Mouse (Mus musculus) kidney, postnatal 36 days (tissue): ENCODE results near the gene Il6ra.

Experiments used
- DNase-seq, 2 experiments: peaks; one replicate each; pipeline ENCODE4 v3.0.0; 2021 to 2022; ENCODE audit warnings: mixed read lengths in 2 of 2

Gene Il6ra

DNA sequence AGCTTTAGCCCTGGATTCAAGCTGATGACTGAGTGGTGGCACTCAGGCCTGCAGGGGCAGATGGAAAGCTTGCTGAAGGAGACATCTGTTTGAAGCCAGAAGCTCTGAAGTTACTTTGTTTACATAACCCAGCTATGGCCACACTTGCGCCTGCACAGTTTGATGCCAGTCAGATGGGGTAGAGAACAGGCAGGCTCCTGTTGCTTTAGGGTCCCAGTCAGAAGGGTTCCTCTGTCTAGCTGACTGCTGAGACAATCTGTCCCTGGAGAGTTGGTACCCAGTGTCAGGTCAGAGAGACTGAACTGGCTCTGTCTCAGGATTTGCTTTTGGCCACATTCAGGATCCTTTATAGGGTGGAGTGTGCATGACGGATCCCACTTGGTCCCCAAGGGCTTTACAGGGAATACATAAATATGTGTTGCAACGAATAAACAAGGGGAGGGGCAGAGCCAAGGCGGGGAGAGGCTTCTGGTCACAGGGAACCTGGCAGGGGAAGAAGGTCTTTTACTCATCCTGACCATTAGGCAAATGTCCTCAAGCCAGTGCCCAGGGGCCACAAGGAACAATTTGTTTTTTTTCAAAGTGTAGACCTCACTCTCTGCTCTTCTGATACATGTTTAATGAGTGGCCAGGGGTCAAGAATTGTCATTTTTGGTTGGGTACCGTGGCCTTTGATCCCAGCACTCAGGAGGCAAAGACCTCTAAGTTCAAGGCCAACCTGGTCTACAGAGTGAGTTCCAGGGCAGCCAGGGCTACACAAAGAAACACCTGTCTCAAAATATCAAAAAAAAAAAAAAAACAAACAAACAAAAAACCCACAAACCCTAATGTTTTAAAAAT is 3.1 kb downstream of the Il6ra start:
- DNase-seq = no peak

DNA sequence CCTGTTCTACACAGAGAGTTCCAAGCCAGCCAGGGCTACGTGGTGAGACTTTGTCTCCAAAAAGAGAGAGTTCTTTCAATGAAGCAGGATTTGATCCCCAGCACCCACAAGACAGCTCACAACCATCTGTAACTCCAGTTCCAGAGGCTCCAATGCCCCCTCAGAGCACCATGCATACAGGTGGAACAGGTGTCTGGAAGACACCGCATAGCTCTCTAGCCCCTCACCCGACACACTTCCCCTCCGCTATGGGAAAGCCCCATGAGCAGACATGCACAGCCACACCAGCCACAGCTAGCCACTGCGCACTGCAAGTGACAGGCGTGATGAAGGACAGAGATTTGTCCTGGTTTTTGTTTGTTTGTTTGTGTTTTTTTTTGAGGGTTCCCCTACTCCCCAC is 4.2 kb downstream of the Il6ra start:
- no peak for DNase-seq

DNA sequence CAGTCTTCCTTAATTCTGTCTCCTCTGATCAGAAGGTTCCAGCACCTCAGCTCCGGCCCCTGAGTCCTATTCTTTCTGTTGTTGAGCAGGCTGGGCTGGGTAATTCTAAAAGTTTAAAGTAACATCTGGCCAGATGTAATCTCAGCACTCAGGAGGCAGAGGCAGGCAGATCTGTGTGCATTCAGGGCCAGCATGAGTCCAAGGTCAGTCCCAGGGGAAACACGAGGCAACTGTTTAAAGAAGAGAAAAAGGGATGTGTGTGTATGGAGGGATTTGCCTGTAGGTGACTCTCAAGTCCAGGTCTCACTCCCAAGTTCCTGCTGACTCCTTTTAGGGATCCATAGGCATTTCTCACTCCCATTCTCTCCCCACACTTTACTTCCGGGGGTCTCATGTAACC is 5.2 kb downstream of the Il6ra start:
- DNase-seq = no peak

DNA sequence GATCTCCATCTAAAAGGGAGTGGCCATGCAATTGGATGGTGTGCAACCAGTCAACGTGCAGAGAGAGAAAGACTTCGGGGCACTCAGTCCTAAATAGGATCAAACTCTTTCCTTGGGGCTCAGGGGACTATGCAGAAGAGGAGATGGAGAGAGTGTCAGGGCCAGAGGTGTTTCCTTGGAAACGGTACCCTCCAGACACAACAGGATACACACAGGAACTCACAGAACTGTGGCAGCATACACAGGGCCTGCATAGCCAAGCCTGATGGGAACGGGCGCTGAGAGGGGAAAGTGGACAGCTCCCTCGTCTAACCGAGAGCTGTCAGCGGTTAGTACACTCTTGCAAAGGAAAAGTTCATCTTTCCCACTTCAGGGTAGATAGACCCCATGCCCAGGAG is 13.5 kb downstream of the Il6ra start:
- no peak for DNase-seq

DNA sequence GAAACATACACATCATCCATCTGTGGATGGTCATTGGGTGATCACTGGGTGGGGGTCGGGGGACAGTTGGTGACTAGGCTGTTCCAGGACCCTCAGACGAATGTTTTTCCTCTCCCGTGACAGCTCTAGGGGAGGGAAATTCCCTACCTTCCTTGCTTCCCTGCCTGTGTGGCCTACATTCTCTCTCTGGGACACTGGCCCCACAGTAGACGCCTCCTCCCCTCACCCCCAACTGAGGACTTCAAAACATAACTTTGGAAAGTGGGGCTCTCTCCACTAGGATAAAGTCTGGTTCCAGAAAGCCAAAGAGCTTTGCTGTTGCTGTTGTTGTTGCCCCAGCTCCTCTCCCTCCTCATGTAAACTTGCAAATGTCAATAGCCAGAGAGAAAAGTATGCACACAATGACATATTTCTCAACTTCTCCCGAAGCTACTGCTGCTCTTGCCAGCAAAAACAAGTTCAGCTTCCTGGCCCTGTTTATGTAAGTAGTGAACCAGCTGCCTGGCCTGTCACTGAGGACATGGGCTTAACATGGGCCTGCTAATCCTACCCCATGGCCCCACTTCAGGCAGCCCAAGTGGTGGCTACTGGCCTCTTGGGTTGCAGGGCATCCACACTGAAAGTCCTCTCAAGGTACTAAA is 14.0 kb downstream of the Il6ra start:
- DNase-seq = peak; percentile 24 to 56

DNA sequence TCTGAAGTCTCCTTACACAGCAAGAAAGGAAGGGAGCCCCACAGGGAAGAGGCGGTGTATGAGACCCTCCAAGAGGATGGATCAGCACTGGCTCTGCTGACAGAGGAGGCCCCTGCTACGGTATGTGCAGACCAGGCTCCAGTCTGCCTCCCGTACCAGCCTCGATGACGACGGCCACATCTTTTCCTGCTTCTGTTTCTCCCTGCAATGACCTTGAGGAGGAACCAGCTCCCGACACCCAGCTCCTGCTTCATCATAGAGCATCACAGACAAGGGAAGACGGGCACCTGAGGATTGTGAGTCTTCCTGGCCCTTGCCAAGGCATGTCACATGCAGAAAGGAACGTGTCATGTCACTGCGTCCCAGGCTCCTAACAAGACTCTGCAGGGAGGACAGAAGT is 15.0 kb downstream of the Il6ra start:
- no peak for DNase-seq

DNA sequence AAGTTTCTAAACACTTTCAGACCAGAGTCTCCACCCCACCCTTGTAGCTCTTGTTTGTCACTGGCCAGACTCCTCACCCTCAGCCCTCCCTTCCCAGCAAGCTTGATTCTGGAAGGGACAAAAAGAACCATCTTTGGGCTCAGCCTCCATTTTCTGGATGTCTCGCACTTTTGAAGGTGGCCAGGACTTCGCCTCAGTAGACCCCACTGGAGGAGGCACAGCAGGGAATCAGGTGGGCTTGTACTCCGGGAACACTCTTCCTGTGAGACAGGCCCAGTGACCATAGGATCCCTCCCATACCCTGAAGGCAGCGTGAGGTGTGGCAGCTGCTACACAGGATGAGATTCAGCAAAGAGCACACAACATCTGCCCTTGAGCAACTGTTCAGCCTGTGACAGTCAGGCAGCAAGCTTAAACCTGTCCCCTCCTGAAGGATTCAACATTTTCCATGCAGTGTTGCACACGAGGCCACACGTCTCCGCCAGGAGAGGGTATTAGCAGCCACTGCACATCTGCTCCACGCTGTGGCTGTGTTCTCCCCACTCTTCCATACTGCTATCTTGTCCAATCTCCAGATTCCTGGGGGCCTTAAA is 15.7 kb downstream of the Il6ra start:
- no peak for DNase-seq

DNA sequence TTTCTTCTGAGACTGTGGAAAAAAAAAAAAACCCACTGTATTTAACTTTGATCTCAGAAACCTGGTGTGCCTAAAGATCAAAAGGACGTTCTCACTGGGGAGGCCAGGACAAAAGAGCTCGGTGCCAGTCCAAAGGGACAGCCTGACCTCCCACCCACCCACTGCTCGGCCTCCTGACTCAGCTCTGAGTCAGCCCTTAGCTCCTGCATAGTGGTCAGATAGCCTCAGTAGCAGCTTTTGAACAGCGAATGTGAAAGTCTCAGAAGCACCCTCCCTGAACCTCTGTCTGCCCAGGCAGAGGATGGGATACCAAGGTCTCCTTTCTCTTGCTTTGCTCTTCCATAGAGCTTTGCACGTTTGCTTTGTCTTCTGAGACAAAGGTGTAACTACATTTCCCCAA is 16.4 kb downstream of the Il6ra start:
- no peak for DNase-seq

DNA sequence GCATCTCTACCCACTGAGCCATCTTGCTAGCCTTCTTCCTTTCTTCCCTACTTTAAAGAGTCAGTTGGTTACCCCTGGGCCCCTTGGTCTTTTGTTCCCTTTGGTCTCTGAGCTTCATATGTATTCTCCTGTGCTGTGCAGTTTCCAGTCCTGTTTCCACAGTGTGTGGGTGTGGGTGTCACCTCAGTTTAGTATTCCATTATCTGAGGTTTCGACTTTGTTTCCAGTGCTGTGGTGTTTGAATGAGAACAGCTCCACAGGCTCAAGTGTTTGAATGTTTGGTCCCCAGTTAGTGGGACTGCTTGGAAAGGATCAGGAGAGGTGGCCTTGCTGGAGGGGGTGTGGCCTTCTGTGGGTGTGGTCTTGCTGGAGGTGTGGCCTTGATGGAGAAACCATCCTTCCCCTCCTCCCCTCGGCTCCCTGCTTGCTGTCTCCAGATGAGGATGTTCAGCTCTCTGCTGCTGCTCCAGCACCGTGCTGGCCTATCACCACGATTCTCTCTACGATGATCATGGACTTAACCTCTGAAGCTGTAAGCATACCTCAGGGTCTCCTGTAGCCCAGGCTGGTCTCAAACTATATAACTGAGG is 20.4 kb downstream of the Il6ra start:
- DNase-seq = no peak

DNA sequence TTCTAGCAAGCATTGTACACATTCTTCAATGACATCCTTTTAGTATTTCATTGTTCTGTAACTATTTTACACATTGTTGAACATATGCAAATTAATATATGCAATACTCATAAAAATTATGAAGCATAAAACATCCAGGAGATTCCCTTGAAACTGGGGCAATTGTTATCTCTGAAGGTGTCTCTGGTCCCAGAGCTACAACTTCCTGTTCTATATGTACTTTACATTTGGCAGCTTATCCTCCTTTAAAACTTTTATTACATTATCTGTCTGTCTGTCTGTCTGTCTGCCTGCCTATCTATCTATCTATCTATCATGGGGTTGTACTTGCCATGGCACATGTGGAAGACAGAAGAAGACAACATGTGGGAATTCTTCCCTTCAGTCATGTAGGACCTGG is 21.3 kb downstream of the Il6ra start:
- DNase-seq = no peak

DNA sequence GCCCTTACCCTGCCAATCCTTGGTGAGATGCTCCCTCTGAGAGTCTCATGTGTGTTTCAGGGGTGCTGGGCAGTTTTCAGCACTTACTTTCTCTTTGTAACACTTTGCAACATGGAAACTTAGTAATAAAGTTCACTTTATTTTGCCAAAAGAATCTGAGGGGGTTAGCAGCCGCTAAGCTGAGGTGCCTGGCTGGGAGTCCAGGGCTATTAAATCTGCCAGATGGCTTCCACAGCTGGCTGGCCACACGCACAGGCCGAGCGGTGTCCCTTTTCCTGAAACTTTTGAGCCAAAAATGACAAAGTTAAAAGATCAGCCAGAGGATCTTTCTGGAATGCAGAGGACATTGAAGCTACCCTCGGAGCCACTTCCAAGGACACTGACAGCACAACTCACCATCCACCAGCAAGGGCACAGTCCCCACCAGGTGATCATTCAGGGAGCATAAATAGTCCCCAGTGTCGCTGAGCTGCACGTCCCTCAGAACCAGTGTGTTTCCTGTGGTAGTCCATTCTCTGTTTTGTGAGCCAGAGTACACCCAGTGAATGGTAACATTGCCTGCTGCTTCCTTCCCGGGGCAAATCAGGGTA is 23.1 kb downstream of the Il6ra start:
- DNase-seq = no peak

DNA sequence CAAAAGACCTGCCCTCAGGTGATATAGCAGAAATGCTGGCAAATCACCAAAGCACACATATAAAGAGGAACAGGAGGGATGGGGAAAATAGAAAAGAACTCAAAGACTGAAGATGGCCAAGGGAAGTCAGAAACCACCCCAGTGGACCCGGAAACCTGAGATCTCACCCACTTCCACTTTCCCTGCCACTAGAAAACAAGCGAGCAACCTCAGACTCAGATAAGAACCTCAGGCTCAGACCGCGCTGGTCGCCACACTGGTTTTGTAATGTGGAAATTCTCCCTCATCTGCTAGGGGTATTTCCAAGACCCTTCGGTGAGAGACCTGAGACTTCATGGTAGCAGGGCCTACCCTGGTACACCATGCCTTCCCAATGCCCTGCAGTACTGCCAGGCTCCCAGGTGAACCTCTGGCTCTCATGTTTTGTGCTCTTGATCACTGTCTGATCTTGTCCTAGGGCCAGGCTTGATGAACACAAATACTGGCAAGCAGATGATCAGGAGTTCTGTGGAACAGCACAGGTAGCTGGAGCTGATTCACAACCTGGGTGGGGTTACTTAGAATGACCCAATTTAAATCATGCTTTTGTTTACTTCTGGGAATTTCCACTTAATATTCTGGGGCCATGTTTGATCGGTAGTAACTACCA is 25.3 kb downstream of the Il6ra start:
- DNase-seq = no peak

DNA sequence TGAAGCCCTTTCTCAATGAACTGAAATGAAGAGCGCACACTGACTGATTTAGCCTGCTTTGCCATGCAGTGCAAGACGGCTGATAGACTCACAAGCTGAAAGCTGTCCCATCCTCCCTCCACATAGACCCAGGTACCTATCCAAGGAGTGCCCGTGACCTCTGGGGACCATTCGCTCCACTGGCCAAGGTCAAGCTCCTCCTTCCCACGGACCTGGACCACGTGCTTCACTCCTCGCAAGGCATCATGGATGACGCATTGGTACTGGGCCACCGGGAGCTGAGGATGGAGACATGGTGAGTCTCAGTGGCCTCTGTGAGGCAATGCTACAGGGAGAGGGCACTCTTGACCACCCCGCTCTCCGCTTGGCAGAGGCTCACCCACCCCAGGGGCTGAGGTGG is 27.2 kb downstream of the Il6ra start:
- no peak for DNase-seq

DNA sequence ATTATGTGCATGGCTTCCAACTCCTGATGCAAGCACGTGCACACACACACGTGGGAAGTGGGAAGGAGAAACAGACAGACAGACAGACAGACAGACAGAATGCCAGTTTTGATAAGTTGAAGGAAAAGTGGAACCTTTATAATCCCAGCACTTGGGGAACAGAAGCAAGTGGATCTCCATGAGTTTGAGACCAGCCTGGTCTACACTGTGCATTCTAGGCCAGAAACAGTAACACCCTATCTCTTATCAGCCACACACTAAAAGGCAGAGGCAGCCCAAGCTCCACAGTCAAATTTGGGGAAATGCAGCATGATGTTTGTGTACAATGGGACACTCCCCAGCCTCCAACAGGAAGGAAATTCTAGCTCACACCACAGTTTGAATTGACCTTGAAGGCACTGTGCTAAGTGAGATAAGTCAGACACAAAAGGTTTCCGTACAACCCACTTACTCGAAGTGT is 29.4 kb downstream of the Il6ra start:
- DNase-seq = no peak

DNA sequence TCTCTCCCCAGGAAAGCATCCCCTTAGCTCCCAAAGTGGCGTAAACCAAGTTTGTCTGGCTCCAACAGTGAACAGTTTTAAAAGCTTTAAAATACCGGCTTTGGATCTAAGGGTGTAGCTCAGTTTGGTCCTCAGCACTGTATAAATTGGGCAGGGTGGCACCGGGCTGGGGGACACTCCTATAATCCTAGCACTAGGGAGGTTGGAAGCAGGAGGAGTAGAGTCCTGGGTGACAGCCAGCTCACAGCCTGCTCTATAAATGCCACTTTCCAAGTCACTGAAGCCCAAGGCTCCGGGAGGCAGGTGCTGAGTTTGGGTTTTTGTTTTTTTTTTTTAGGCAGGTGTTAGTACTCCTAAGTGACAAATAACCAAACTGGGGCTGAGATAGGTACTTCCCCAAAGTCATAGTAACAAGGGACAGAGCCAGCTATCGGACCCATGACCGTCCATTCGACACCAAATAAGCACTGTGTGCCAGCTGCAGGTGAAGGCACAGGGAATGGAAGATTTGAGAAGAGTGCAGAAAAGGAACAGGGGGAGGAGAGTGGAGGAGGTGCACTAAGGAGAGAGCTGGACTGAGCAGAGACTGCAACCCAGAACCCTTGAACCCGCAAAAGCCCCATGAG is 30.3 kb downstream of the Il6ra start:
- DNase-seq = no peak

DNA sequence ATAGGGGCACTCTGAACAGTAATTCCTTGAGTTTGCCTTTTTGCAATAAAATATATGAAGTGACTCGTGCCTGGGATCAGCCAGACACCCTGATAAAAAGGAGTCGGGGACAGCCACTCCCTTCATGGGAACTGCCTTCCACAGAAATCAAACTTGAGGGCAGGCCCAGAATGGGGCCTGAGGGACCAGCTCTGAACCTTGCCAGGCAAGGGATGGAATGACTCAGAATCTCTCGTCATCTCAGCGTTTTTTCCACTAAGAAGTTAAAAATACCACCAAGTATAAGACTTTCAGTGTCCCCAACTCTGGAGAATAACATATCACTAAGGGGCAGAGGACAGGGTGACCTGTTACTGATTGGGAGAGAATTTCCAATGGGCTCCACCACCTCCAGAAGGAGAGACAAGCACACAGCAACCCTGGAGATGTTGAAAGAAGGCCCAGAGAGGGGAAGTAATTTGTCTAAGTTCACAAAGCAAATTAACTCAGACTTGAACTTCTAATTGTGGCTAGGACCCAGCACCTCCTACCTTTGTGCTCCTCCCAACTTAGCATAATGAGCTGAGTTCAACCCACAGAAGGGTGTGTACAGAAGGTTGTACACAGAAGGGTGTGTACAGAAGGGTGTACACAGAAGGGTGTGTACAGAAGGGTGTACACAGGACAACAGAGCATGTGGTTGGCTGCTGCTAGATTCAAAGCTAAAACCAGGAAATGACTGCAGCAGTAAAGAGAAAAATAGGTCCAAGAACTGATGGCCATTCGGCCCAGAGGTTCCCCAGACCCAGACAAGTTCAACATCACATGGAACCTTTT is 32.8 kb downstream of the Il6ra start:
- DNase-seq = no peak

DNA sequence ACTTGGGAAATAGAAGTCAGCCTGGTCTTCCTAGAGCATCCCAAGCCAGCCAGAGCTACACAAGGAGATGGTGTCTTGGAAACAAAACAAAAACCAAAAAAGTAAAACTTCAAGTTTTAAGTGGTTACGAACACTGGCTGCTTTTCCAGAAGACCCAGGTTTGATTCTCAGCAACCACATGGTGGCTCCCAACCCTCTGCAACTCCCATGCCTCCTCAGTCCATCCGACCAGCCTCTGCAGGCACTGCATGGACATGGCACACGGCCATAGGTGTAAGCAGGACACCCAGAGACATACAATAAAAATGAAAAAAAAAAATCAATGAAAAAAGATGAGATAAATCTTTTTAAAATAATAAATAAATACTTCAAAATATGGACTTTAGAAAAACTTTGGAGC is 33.7 kb downstream of the Il6ra start:
- no peak for DNase-seq

DNA sequence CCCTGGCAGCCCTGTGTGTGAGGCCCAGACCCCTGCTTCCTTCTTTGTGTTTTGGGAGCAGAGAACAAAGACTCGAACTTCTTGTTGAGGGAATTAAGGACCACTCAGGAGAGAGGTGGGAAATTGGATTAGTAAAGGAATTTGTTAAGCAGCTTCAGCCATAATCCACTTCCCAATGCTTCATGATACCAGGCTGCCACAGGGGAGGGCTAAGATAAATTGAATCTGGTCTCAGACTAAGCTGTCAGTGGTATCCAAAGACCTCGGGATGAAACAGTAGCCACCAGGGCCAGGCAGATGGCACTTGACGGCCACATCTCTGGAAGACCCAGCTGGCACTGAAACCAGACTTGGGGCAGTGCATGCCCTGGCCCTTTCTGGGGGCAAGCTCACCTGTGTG is 34.5 kb downstream of the Il6ra start:
- no peak for DNase-seq

DNA sequence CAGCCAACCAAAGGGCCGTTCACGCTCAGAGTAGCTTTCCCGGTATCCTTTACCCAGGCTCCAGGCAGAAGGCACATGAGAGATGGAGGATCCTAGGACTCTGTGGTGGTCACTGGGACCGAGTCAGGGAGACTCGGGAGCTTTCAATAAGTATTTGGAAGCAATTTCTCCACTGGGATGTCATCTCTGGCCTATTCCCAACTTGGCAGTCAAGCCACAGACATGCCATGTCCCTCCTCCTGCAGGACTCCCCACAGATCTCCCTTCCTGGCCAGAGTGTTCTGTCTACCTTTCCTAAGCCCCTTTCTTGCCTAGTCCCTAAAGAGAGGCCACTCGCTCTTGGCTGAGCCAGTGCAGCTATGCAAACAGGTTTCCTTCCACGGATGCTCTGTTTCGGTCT is 35.9 kb downstream of the Il6ra start:
- no peak for DNase-seq

DNA sequence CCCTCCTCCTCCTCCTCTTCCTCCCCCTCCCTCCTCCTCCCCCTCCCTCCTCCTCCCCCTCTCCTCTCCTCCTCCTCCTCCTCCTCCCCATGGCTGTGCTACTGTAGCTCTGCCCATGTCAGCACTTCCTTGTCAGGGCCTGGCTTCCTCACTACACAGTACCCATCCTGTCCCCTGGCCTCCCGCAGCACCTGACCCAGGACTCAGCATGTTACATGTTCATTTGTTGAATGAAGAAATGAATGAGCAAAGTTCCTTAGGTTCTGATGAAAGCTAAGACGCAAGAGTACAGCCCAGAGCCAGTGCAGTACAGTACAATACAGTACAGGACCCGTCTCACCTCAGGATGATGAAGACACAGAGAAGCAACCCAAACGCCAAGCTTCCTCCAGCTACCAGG is 36.5 kb downstream of the Il6ra start:
- no peak for DNase-seq

DNA sequence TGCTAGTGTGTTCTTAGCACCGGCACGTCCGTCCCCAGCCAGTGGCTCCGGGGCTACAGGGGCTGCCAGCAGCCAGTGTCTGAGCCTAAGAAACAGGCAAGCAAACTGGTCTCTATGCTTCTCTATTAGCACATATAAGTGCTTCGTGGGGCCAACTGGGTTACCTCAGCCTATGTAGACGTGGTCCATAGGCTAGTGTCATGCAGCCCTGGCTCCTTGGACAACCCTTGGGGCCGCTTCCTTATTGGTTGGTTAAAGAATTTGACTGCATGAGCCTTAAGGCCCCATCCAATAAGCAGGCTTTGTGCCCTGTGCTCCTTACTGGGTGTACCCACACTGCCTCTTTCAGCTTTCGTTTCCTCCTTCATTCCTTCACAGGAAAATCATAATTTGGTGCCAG is 37.2 kb downstream of the Il6ra start:
- DNase-seq = no peak

DNA sequence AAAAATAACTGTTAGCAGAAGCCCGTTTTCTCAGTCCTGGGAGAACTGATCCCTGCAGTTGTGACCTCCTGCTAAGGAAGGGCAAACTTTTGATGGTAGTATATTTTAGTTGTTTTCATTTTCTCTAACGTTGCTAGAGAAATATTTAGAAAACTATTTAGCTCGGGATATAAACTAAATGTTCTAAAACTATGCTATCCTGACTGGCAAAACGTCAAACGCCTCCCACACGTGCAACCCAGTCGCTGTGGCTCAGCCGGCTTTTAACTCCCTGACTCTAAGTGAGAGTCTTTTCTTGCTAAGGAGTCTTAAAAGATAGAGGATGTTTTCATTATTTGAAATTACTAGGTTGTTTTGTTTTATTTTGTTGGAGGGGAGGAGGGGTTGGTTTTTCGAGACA is 38.0 kb downstream of the Il6ra start:
- no peak for DNase-seq
